Mouse (Mus musculus): ENCODE measurements around the gene Gm4869.
"Not testable (repeated sequence)": the region's sequence is repeated elsewhere in the genome, so short reads cannot be mapped to it uniquely, and the experiment has no call there.

Gm4869 gene

GRCm38 (mm10) chr5:140445345-140445744, at the start of gene Gm4869:
Gene Gm4869, plus strand, starts transcription at chr5:140445645.
- DNase-seq (ENCODE audit: low spot score in 2 of 2) = no peak

GRCm38 (mm10) chr5:140396166-140396940, 49.1 kb upstream of the Gm4869 start:
- no peak for DNase-seq (ENCODE audit: low spot score in 2 of 2)

- no peak for DNase-seq (ENCODE audit: low spot score in 2 of 2)
These were observed 42.7 kb upstream of the Gm4869 start for GRCm38 (mm10) chr5:140402640-140403270.

- no peak for DNase-seq (ENCODE audit: low spot score in 2 of 2)
These were observed 40.3 kb upstream of the Gm4869 start for GRCm38 (mm10) chr5:140405126-140405525.

GRCm38 (mm10) chr5:140406666-140407065, 38.8 kb upstream of the Gm4869 start:
- no peak for DNase-seq (ENCODE audit: low spot score in 2 of 2)

- no peak for DNase-seq (ENCODE audit: low spot score in 2 of 2)
These were observed 36.6 kb upstream of the Gm4869 start for GRCm38 (mm10) chr5:140408801-140409200.

GRCm38 (mm10) chr5:140411339-140411738, 34.1 kb upstream of the Gm4869 start:
- DNase-seq (ENCODE audit: low spot score in 2 of 2) = peak; percentile 33 to 37

- DNase-seq (ENCODE audit: low spot score in 2 of 2) = no peak
These were observed 30.8 kb upstream of the Gm4869 start for GRCm38 (mm10) chr5:140414647-140415046.

GRCm38 (mm10) chr5:140418106-140418488, 27.3 kb upstream of the Gm4869 start:
- no peak for DNase-seq (ENCODE audit: low spot score in 2 of 2)

GRCm38 (mm10) chr5:140418489-140419441, 26.7 kb upstream of the Gm4869 start, which contains the start of gene Eif3b:
Gene Eif3b, plus strand, starts transcription at chr5:140419328.
- DNase-seq (ENCODE audit: low spot score in 2 of 2) = peak; percentile 84

GRCm38 (mm10) chr5:140419442-140420080, 25.9 kb upstream of the Gm4869 start:
- peak in 1 of 2 experiments; percentile 20 for DNase-seq (ENCODE audit: low spot score in 2 of 2)

GRCm38 (mm10) chr5:140420616-140421015, 24.8 kb upstream of the Gm4869 start:
- no peak for DNase-seq (ENCODE audit: low spot score in 2 of 2)

GRCm38 (mm10) chr5:140425016-140425783, 20.2 kb upstream of the Gm4869 start:
- DNase-seq (ENCODE audit: low spot score in 2 of 2) = no peak

- not testable (repeated sequence) for DNase-seq (ENCODE audit: low spot score in 2 of 2)
These were observed 6.3 kb upstream of the Gm4869 start for GRCm38 (mm10) chr5:140439117-140439516.

- no peak for DNase-seq (ENCODE audit: low spot score in 2 of 2)
These were observed 4.0 kb upstream of the Gm4869 start for GRCm38 (mm10) chr5:140441406-140441805.

- DNase-seq (ENCODE audit: low spot score in 2 of 2) = no peak
These were observed 1.4 kb upstream of the Gm4869 start for GRCm38 (mm10) chr5:140444012-140444411.

GRCm38 (mm10) chr5:140446054-140446453, 609 bp downstream of the Gm4869 start:
- no peak for DNase-seq (ENCODE audit: low spot score in 2 of 2)

- no peak for DNase-seq (ENCODE audit: low spot score in 2 of 2)
These were observed 9.0 kb downstream of the Gm4869 start for GRCm38 (mm10) chr5:140454488-140454887.

GRCm38 (mm10) chr5:140455466-140455865, 10.0 kb downstream of the Gm4869 start:
- no peak for DNase-seq (ENCODE audit: low spot score in 2 of 2)

- no peak for DNase-seq (ENCODE audit: low spot score in 2 of 2)
These were observed 16.0 kb downstream of the Gm4869 start for GRCm38 (mm10) chr5:140461476-140461875.

GRCm38 (mm10) chr5:140463151-140463550, 17.7 kb downstream of the Gm4869 start:
- not testable (repeated sequence) for DNase-seq (ENCODE audit: low spot score in 2 of 2)
